Mouse (Mus musculus) kidney, adult 9 months (tissue): ENCODE results near the gene Olfr704.
"Not testable (repeated sequence)": the region's sequence is repeated elsewhere in the genome, so short reads cannot be mapped to it uniquely, and the experiment has no call there.

Experiments used
- DNase-seq: peaks from one replicate; pipeline ENCODE4 v3.0.0; 2022

The Olfr704 gene

DNA sequence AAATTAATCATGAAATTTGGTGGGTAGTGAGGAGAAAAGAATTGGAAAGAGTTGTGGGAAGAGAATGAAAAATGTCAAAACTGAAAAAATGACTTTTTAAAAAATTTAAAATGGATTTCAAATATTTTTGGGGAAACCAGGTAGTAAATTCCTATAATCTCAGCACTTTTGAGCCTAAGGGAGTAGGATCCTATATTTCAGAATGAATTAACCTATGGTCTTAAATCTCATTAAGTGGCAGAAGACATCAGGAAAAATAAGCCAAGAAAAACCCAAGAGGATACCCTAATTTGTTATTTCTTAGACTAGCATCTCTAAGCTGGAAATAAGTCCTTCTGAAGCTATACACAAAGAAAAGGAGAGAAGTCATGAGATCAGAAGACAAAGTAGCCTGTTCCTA lies at the start of gene Olfr704:
Gene Olfr704 (plus strand): TSS at position 301 of the 400 bp plus-strand sequence.
- DNase-seq, result no peak

DNA sequence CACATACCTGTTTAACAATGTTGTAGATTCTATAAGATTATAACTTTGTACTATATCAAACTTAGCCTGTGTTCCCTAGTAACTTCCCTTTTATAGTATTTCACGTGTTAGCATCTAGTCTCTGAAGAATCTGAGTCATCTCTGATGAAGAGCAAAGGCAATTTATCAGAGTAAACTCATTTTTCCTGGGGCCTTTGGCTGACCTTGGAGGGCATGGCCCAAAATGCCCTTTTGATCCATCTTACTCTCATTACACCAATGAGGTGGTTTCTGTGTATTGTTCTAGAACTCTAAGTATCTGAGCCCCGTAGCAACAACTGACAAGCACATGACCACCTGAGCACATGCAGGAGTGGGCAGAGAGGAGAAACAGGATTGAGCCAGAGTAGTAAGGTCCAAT lies 49.2 kb upstream of the Olfr704 start, which contains the start of gene Olfr701:
Gene Olfr701 (plus strand): TSS at position 301 of the 400 bp plus-strand sequence.
- DNase-seq, result no peak

- DNase-seq, result peak; percentile 16
Measured at GRCm38 (mm10) chr7:106815775-106816174, 47.2 kb upstream of the Olfr704 start.

GRCm38 (mm10) chr7:106818414-106818813 lies 44.6 kb upstream of the Olfr704 start:
- DNase-seq, result no peak

DNA sequence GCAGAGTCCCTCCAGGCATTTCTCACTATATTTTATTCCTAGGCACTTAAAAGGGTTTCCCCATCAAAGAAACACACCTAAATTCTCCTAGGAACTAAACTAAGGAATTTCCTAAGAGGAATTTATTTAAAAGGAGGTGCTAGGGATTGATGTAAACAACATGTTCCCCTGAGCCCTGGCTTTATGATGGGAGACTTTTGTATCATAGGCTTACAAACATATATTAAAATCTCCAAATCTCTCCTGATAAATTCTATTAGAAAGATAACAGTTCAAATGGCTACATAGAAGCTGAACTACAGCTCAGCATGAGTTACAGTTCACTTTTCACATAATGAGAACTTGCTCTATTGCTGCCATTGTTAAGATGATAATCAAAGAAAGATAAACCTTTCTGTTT lies 29.2 kb upstream of the Olfr704 start, which contains the start of gene Olfr702:
Gene Olfr702 (minus strand): TSS at position 101 of the 400 bp plus-strand sequence.
- DNase-seq, result no peak

DNA sequence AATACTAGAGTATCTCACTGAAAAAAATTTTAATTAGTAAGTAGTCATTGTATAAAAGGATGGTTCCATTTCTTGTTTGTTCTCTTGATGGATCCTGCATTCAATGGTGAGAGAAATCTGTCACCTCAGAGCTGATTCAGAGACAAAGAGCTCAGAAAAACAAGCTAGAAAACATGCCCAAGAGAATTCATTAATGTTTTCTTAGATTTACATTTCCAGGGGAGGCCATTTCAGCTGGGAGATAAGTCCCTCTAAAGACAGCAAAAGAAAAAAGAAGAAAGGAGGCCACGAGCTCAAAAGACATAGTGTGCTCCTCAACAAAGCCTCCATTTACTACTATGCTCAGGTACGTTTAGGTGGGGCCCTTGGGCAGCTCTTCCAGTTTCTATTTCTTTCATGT lies 19.9 kb upstream of the Olfr704 start, which contains the start of gene Olfr703:
Gene Olfr703 (plus strand): TSS at position 301 of the 400 bp plus-strand sequence.
- DNase-seq, result no peak

- DNase-seq, result no peak
Measured at GRCm38 (mm10) chr7:106876791-106877190, 13.8 kb downstream of the Olfr704 start, which contains the start of gene Olfr705. Gene Olfr705 (minus strand): TSS chr7:106876891.

- no peak for DNase-seq
Measured at GRCm38 (mm10) chr7:106888062-106888461, 25.1 kb downstream of the Olfr704 start, which contains the start of gene Olfr706. Gene Olfr706 (minus strand): TSS chr7:106888162.

DNA sequence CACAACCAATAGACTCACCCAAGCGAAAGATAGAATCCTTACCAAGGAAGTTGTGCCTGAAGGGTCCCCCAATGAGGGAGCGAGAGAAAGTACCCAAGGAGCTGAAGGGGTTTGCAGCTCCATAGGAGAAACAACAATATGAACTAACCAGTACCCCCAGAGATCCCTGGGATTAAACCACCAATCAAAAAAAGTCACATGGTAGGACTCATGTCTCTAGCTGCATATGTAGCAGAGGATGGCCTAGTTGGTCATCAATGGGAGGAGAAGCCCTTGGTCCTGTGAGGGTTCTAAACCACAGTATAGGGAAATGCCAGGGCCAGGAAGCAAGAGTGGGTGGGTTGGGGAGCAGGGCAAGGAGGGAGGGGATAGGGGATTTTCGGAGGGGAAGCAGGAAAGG lies 38.2 kb downstream of the Olfr704 start, which contains the start of gene Olfr707:
Gene Olfr707 (minus strand): TSS at position 101 of the 400 bp plus-strand sequence.
- not testable (repeated sequence) for DNase-seq

GRCm38 (mm10) chr7:106907676-106908075 lies 44.7 kb downstream of the Olfr704 start, which contains the start of gene Olfr1532-ps1:
Gene Olfr1532-ps1 (plus strand): TSS chr7:106908001.
- no peak for DNase-seq
